Mouse (Mus musculus) thymus, postnatal 10 days (tissue): Measurements from ENCODE around the gene 1700029H14Rik.

ENCODE experiments used
- DNase-seq, 2 experiments: peaks; one replicate each; pipeline ENCODE4 v3.0.0; 2021; ENCODE audit warnings: low spot score in 2 of 2

1700029H14Rik gene

GRCm38 (mm10) chr8:13541526-13541925 is 20.7 kb downstream of the 1700029H14Rik start:
- no peak for DNase-seq

- DNase-seq = no peak
These were observed 22.1 kb downstream of the 1700029H14Rik start for GRCm38 (mm10) chr8:13540122-13540521.

GRCm38 (mm10) chr8:13538821-13539220 is 23.4 kb downstream of the 1700029H14Rik start:
- DNase-seq = no peak

- DNase-seq = no peak
These were observed 25.2 kb downstream of the 1700029H14Rik start for GRCm38 (mm10) chr8:13537102-13537501.

GRCm38 (mm10) chr8:13533123-13533522 is 29.1 kb downstream of the 1700029H14Rik start:
- no peak for DNase-seq

GRCm38 (mm10) chr8:13531602-13532171 is 30.6 kb downstream of the 1700029H14Rik start:
- no peak for DNase-seq

GRCm38 (mm10) chr8:13530941-13531340 is 31.3 kb downstream of the 1700029H14Rik start:
- DNase-seq = no peak

GRCm38 (mm10) chr8:13530401-13530800 is 31.9 kb downstream of the 1700029H14Rik start:
- no peak for DNase-seq

GRCm38 (mm10) chr8:13529891-13530316 is 32.4 kb downstream of the 1700029H14Rik start:
- DNase-seq = no peak

- DNase-seq = no peak
These were observed 33.0 kb downstream of the 1700029H14Rik start for GRCm38 (mm10) chr8:13529011-13529840.

- no peak for DNase-seq
These were observed 40.9 kb downstream of the 1700029H14Rik start for GRCm38 (mm10) chr8:13521392-13521791.

GRCm38 (mm10) chr8:13520349-13520748 is 41.9 kb downstream of the 1700029H14Rik start:
- no peak for DNase-seq

- DNase-seq = no peak
These were observed 42.8 kb downstream of the 1700029H14Rik start for GRCm38 (mm10) chr8:13519503-13519902.

GRCm38 (mm10) chr8:13517284-13517781 is 44.9 kb downstream of the 1700029H14Rik start:
- DNase-seq = no peak

- no peak for DNase-seq
These were observed 45.5 kb downstream of the 1700029H14Rik start for GRCm38 (mm10) chr8:13516728-13517127.

GRCm38 (mm10) chr8:13516011-13516442 is 46.2 kb downstream of the 1700029H14Rik start:
- DNase-seq = no peak

- no peak for DNase-seq
These were observed 48.5 kb downstream of the 1700029H14Rik start for GRCm38 (mm10) chr8:13513556-13514370.

- DNase-seq = no peak
These were observed 49.6 kb downstream of the 1700029H14Rik start for GRCm38 (mm10) chr8:13512677-13513076.

GRCm38 (mm10) chr8:13512016-13512415 is 50.2 kb downstream of the 1700029H14Rik start:
- no peak for DNase-seq

- DNase-seq = no peak
These were observed 54.9 kb downstream of the 1700029H14Rik start for GRCm38 (mm10) chr8:13507284-13507937.

- no peak for DNase-seq
These were observed 55.4 kb downstream of the 1700029H14Rik start for GRCm38 (mm10) chr8:13506849-13507248.
